Mouse (Mus musculus) myocyte (in vitro differentiated cells): ENCODE results near the gene B3gnt8.

Experiments used
- MAX ChIP-seq: IDR thresholded peaks from one replicate; pipeline ENCODE4 v1.6.1; 2011; ENCODE audit warnings: low read depth, mild to moderate bottlenecking, control low read depth
- MYOG ChIP-seq, 3 experiments: IDR thresholded peaks; one replicate each; pipeline ENCODE4 v1.6.1; 2011; ENCODE audit warnings: control low read depth in 2 of 3, low read depth in 2 of 3, mild to moderate bottlenecking in 2 of 3; ENCODE audit not compliant: insufficient read length in 2 of 3, control insufficient read depth in 1 of 3, insufficient read depth in 1 of 3
- POLR2A ChIP-seq: IDR thresholded peaks from one replicate; pipeline ENCODE4 v1.6.1; 2011; ENCODE audit warnings: low read depth, mild to moderate bottlenecking, control low read depth, moderate library complexity; ENCODE audit not compliant: insufficient read length
- POLR2AphosphoS2 ChIP-seq: IDR thresholded peaks from one replicate; pipeline ENCODE4 v1.6.1; 2011; ENCODE audit warnings: low read depth, control low read depth; ENCODE audit not compliant: insufficient read length
- REST ChIP-seq: IDR thresholded peaks from one replicate; pipeline ENCODE4 v1.6.1; 2011; ENCODE audit warnings: mild to moderate bottlenecking, control low read depth, moderate library complexity; ENCODE audit not compliant: insufficient read depth, insufficient read length
- TCF12 ChIP-seq: IDR thresholded peaks from one replicate; pipeline ENCODE4 v1.6.1; 2011; ENCODE audit warnings: mild to moderate bottlenecking, control low read depth; ENCODE audit not compliant: poor library complexity, insufficient read depth, severe bottlenecking
- TCF3 ChIP-seq: IDR thresholded peaks from one replicate; pipeline ENCODE4 v1.6.1; 2011; ENCODE audit warnings: low read depth, control low read depth; ENCODE audit not compliant: insufficient read length

DNA sequence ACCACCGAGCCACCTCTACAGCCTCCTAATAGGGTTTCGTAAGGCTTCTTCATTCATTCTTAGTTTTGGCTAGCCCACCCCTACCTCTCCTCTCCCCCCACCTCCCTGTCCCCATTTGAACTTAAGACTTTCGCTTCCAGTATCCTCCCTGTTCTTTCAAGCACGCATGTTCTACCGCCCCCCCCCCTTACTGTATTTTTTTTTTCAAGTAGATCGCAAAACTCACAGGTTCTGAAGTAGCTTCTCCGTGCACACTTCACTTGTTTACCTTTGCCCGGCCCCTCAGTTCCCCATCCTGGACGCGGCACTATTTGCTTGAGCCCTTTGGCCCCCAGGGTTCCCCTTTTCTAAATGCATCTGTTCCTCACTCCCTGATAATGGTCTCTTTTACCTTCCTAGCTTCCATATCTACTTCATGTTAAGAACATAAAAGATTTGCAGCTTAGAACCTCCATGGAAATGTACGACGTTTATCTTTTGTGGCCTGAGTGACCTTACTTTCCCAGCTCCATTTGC is 25.8 kb downstream of the B3gnt8 start:
- TF ChIP-seq POLR2A: no peak
- no peak for TF ChIP-seq TCF3
- TF ChIP-seq REST: no peak
- no peak for TF ChIP-seq TCF12
- no peak for TF ChIP-seq POLR2AphosphoS2
- TF ChIP-seq MAX: no peak
- TF ChIP-seq MYOG (IDR thresholded peaks at IDR 0.05; ENCODE audit: control insufficient read depth in 1 of 3, insufficient read depth in 1 of 3, insufficient read length in 2 of 3, low read depth in 2 of 3): no peak
